Mouse (Mus musculus): ENCODE results near the gene Abcb1b. TPM values are rescaled to one million over a fixed set of nuclear protein-coding genes. Genes with fewer than 3 reads are reported as not detected.

Abcb1b gene
- 0.95 and 1.5 TPM in 2 replicates for polyA plus RNA-seq (2014; fragmentation: Nextera tagmentation; extraction: Ambion mirVana)

- Histone ChIP-seq H3K4me2 (ENCODE audit: low read depth, severe bottlenecking) (peak within 1 kb of the TSS; percentile 93), H3K9ac (ENCODE audit: low read length) (peak within 1 kb of the TSS; percentile 34), H3K4me3 (ENCODE audit: low read depth, low read length) (peak within 1 kb of the TSS; percentile 46), H3K27me3 (ENCODE audit: control insufficient read depth, insufficient read depth, low read length) (no peaks in the 10 kb centered on the region), H3K27ac (replicated peaks; ENCODE audit: low read depth, low read length) (no peak within 1 kb of the TSS), H3K4me1 (ENCODE audit: control insufficient read depth, insufficient read depth, low read length) (no peaks in the 10 kb centered on the region), H3K9me3 (ENCODE audit: control insufficient read depth, low read length) (no peaks in the 10 kb centered on the region), H3K36me3 (ENCODE audit: control insufficient read depth, insufficient read depth, low read length) (no peaks in the 10 kb centered on the region)
- under 1% methylated on average over 48 of the region's 48 CpGs for WGBS
- ATAC-seq (ENCODE audit: insufficient number of reproducible peaks, low FRiP score, low TSS enrichment, low read depth) (peak; percentile 79), DNase-seq (ENCODE audit: low spot score) (peak; percentile 56)
Measured at GRCm38 (mm10) chr5:8797987-8798751, at the start of gene Abcb1b. Abcb1b (plus strand) TSS chr5:8798147.

GRCm38 (mm10) chr5:8772866-8773265 lies 25.1 kb upstream of the Abcb1b start:
- DNase-seq (ENCODE audit: low spot score) = no peak
- Histone ChIP-seq H3K9me3 (ENCODE audit: control insufficient read depth, low read length) (no peaks in the 10 kb centered on the region), H3K36me3 (ENCODE audit: control insufficient read depth, insufficient read depth, low read length) (no peaks in the 10 kb centered on the region), H3K9ac (ENCODE audit: low read length) (no peak overlapping the region), H3K27ac (replicated peaks; ENCODE audit: low read depth, low read length) (no peak overlapping the region), H3K27me3 (ENCODE audit: control insufficient read depth, insufficient read depth, low read length) (no peaks in the 10 kb centered on the region), H3K4me2 (ENCODE audit: low read depth, severe bottlenecking) (no peak overlapping the region), H3K4me1 (ENCODE audit: control insufficient read depth, insufficient read depth, low read length) (no peaks in the 10 kb centered on the region), H3K4me3 (ENCODE audit: low read depth, low read length) (no peak overlapping the region)
- whole genome bisulfite sequencing = 71% methylated on average over 3 of the region's 3 CpGs
- no peak for ATAC-seq (ENCODE audit: insufficient number of reproducible peaks, low FRiP score, low TSS enrichment, low read depth)

- 82% methylated on average over 2 of the region's 2 CpGs for WGBS
- Histone ChIP-seq H3K4me2 (ENCODE audit: low read depth, severe bottlenecking) (no peak overlapping the region), H3K9me3 (ENCODE audit: control insufficient read depth, low read length) (no peaks in the 10 kb centered on the region), H3K4me3 (ENCODE audit: low read depth, low read length) (no peak overlapping the region), H3K36me3 (ENCODE audit: control insufficient read depth, insufficient read depth, low read length) (no peaks in the 10 kb centered on the region), H3K9ac (ENCODE audit: low read length) (no peak overlapping the region), H3K27me3 (ENCODE audit: control insufficient read depth, insufficient read depth, low read length) (no peaks in the 10 kb centered on the region), H3K4me1 (ENCODE audit: control insufficient read depth, insufficient read depth, low read length) (no peaks in the 10 kb centered on the region), H3K27ac (replicated peaks; ENCODE audit: low read depth, low read length) (no peak overlapping the region)
- ATAC-seq (ENCODE audit: insufficient number of reproducible peaks, low FRiP score, low TSS enrichment, low read depth) (no peak), DNase-seq (ENCODE audit: low spot score) (no peak)
Measured at GRCm38 (mm10) chr5:8778311-8778710, 19.6 kb upstream of the Abcb1b start.

- Histone ChIP-seq H3K4me1 (ENCODE audit: control insufficient read depth, insufficient read depth, low read length) (no peaks in the 10 kb centered on the region), H3K4me3 (ENCODE audit: low read depth, low read length) (no peak overlapping the region), H3K27ac (replicated peaks; ENCODE audit: low read depth, low read length) (no peak overlapping the region), H3K9ac (ENCODE audit: low read length) (no peak overlapping the region), H3K36me3 (ENCODE audit: control insufficient read depth, insufficient read depth, low read length) (no peaks in the 10 kb centered on the region), H3K27me3 (ENCODE audit: control insufficient read depth, insufficient read depth, low read length) (no peaks in the 10 kb centered on the region), H3K4me2 (ENCODE audit: low read depth, severe bottlenecking) (no peak overlapping the region), H3K9me3 (ENCODE audit: control insufficient read depth, low read length) (no peaks in the 10 kb centered on the region)
- 90% methylated on average over 2 of the region's 2 CpGs for WGBS
- DNase-seq (ENCODE audit: low spot score) (no peak), ATAC-seq (ENCODE audit: insufficient number of reproducible peaks, low FRiP score, low TSS enrichment, low read depth) (no peak)
Measured at GRCm38 (mm10) chr5:8778751-8779150, 19.2 kb upstream of the Abcb1b start.

GRCm38 (mm10) chr5:8792281-8792680 lies 5.7 kb upstream of the Abcb1b start:
- H3K27ac ChIP-seq (replicated peaks; ENCODE audit: low read depth, low read length) = no peak overlapping the region
- ATAC-seq (ENCODE audit: insufficient number of reproducible peaks, low FRiP score, low TSS enrichment, low read depth) (no peak), DNase-seq (ENCODE audit: low spot score) (no peak)
- no peaks in the 10 kb centered on the region for H3K27me3 ChIP-seq (ENCODE audit: control insufficient read depth, insufficient read depth, low read length)
- no peak overlapping the region for H3K4me2 ChIP-seq (ENCODE audit: low read depth, severe bottlenecking)
- H3K4me3 ChIP-seq (ENCODE audit: low read depth, low read length) = no peak overlapping the region
- H3K9ac ChIP-seq (ENCODE audit: low read length) = no peak overlapping the region
- no peaks in the 10 kb centered on the region for H3K4me1 ChIP-seq (ENCODE audit: control insufficient read depth, insufficient read depth, low read length)
- H3K9me3 ChIP-seq (ENCODE audit: control insufficient read depth, low read length) = no peaks in the 10 kb centered on the region
- H3K36me3 ChIP-seq (ENCODE audit: control insufficient read depth, insufficient read depth, low read length) = no peaks in the 10 kb centered on the region
- WGBS = 69% methylated on average over 4 of the region's 4 CpGs

DNA sequence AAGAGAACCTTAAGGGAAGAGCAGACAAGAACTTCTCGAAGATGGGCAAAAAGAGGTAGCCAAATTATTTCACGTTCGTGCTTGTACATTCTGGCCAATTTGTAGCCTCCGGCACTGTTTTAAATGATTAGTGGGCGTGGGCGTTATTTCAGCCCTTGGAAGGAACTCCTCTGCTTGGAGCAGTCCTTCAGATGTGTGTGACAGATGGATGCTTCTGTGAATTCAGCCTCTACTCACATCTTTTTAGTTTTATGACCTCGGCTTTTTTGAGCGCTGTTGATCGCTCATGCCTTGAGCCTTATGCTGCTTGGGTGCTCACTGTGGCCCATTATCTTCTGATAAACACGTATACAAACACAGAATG lies 787 bp downstream of the Abcb1b start:
- Histone ChIP-seq H3K36me3 (ENCODE audit: control insufficient read depth, insufficient read depth, low read length) (no peaks in the 10 kb centered on the region), H3K4me2 (ENCODE audit: low read depth, severe bottlenecking) (peak overlapping the region; percentile 93), H3K27ac (replicated peaks; ENCODE audit: low read depth, low read length) (no peak overlapping the region), H3K27me3 (ENCODE audit: control insufficient read depth, insufficient read depth, low read length) (no peaks in the 10 kb centered on the region), H3K4me1 (ENCODE audit: control insufficient read depth, insufficient read depth, low read length) (no peaks in the 10 kb centered on the region), H3K9ac (ENCODE audit: low read length) (peak overlapping the region; percentile 34; the same call in 1 of the 2 replicates), H3K4me3 (ENCODE audit: low read depth, low read length) (peak overlapping the region; percentile 46), H3K9me3 (ENCODE audit: control insufficient read depth, low read length) (no peaks in the 10 kb centered on the region)
- DNase-seq (ENCODE audit: low spot score) (no peak), ATAC-seq (ENCODE audit: insufficient number of reproducible peaks, low FRiP score, low TSS enrichment, low read depth) (no peak)
- WGBS = 25% methylated on average over 10 of the region's 10 CpGs

- Histone ChIP-seq H3K27me3 (ENCODE audit: control insufficient read depth, insufficient read depth, low read length) (no peaks in the 10 kb centered on the region), H3K4me3 (ENCODE audit: low read depth, low read length) (no peak overlapping the region), H3K9ac (ENCODE audit: low read length) (no peak overlapping the region), H3K4me1 (ENCODE audit: control insufficient read depth, insufficient read depth, low read length) (no peaks in the 10 kb centered on the region), H3K27ac (replicated peaks; ENCODE audit: low read depth, low read length) (no peak overlapping the region), H3K36me3 (ENCODE audit: control insufficient read depth, insufficient read depth, low read length) (no peaks in the 10 kb centered on the region), H3K4me2 (ENCODE audit: low read depth, severe bottlenecking) (no peak overlapping the region), H3K9me3 (ENCODE audit: control insufficient read depth, low read length) (no peaks in the 10 kb centered on the region)
- WGBS = 89% methylated on average over 5 of the region's 5 CpGs
- ATAC-seq (ENCODE audit: insufficient number of reproducible peaks, low FRiP score, low TSS enrichment, low read depth) = no peak
- no peak for DNase-seq (ENCODE audit: low spot score)
Measured at GRCm38 (mm10) chr5:8805742-8806141, 7.8 kb downstream of the Abcb1b start.

DNA sequence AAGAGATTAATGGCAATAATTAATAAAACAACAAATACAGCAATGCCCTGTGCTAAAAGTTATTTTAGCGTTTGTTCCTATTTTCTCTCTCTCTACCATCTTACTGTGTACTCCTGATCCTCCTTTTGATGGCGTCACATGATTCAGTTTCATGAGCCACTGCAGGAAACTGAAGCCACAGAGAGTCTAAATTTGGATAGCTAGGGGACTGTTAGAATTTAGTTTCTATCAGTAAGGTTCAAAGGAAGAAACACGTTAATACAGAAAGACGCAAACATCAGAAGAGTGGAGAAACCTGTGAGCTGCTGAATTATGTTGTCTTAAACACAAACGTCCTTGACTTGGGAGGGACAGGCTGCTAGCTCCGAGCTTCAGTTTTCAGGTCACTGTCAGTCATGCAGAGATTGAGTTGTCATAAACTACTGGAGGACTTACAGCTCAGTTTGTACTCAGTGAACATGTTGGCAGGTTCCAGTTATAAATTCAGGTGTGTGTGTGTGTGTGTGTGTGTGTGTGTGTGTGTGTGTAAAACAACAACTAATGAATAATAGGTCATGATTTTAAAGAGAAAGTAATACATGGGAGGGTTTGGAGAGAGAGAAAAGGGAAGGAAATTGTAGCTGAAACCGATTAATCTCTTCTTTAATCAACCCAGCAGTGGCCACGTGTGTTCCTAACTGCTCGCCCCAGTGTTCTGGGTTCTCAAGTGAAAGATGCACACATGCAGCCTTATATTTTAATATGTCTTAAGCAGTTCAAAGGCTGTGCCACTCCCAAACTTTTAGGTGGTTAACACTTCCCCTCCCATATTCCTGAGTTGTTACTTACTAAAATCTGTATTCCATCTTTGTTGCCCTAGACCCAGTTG lies 9.4 kb downstream of the Abcb1b start:
- no peaks in the 10 kb centered on the region for H3K27me3 ChIP-seq (ENCODE audit: control insufficient read depth, insufficient read depth, low read length)
- H3K4me3 ChIP-seq (ENCODE audit: low read depth, low read length) = no peak overlapping the region
- H3K4me1 ChIP-seq (ENCODE audit: control insufficient read depth, insufficient read depth, low read length) = no peaks in the 10 kb centered on the region
- H3K9ac ChIP-seq (ENCODE audit: low read length) = no peak overlapping the region
- no peak overlapping the region for H3K27ac ChIP-seq (replicated peaks; ENCODE audit: low read depth, low read length)
- H3K4me2 ChIP-seq (ENCODE audit: low read depth, severe bottlenecking) = no peak overlapping the region
- ATAC-seq (ENCODE audit: insufficient number of reproducible peaks, low FRiP score, low TSS enrichment, low read depth) (no peak), DNase-seq (ENCODE audit: low spot score) (no peak)
- no peaks in the 10 kb centered on the region for H3K36me3 ChIP-seq (ENCODE audit: control insufficient read depth, insufficient read depth, low read length)
- H3K9me3 ChIP-seq (ENCODE audit: control insufficient read depth, low read length) = no peaks in the 10 kb centered on the region
- 90% methylated on average over 9 of the region's 9 CpGs for WGBS

Data from limb, embryonic 11.5 days (tissue).